8 mouse cellular contexts compared by ENCODE assay signal in the genomic region with DNA sequence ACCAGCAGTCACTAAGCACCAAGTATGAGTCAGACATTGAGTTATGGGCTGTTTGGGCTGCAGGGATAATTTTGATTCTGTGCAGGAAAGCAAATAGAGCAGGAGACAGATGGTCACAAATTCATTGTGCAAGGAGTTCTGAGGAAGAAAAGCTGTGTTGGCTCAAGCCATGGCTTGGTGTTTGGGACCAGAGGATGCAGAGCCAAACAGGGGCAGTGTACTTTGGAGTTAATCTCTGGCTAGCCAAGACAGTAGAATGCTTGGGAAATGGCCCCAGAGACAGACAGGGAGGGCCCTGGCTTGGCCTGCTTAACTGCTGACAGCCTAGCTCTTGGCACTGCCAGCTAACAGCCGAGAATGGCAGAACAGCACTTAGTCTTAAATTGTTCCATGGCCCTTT.
A peak's percentile ranks its signal among the peaks of the same experiment; 100 is the strongest.
DNase-seq lines count a peak whose midpoint lies in the region; ATAC-seq and TF ChIP-seq lines count a peak whose summit lies in the region.

No protein-coding gene starts in this region.

- DNase-seq in heart, adult 2 months: peak; percentile 23 to 37
- DNase-seq in cerebellum, postnatal 14 days: peak; percentile 61 to 79
- peak; percentile 44 to 51 for DNase-seq in layer of hippocampus, adult 8-10 months (ENCODE audit: low spot score in 2 of 2)
- DNase-seq in lung, postnatal 4 days: peak; percentile 7 to 63
- DNase-seq in yolk sac, embryonic 10.5 days (ENCODE audit: low spot score): no peak

- H3K27ac ChIP-seq in heart, adult 2 months: no peak overlapping the region
- no peak overlapping the region for H3K27ac ChIP-seq in heart, embryonic 11.5 days (ENCODE audit: low read depth, low read length)
- no peak overlapping the region for H3K27ac ChIP-seq in hindbrain, embryonic 13.5 days

- intact Hi-C loops in heart, adult 2 months (cut with DNase I): no loop called here

- H3K36me3 ChIP-seq in heart, adult 2 months (ENCODE audit: control insufficient read depth, insufficient read depth, low read length): no peaks in the 10 kb centered on the region
- no peaks in the 10 kb centered on the region for H3K36me3 ChIP-seq in heart, embryonic 11.5 days (ENCODE audit: control insufficient read depth, insufficient read depth, low read length)
- H3K36me3 ChIP-seq in hindbrain, embryonic 13.5 days: no peaks in the 10 kb centered on the region

- no peak overlapping the region for H3K4me3 ChIP-seq in heart, adult 2 months
- no peak overlapping the region for H3K4me3 ChIP-seq in heart, embryonic 11.5 days (ENCODE audit: low read depth, low read length)
- no peak overlapping the region for H3K4me3 ChIP-seq in hindbrain, embryonic 13.5 days

- no peak overlapping the region for H3K4me2 ChIP-seq in heart, embryonic 11.5 days
- no peak overlapping the region for H3K4me2 ChIP-seq in hindbrain, embryonic 13.5 days

- TF ChIP-seq CTCF in heart, adult 2 months (IDR thresholded peaks at IDR 0.05): no peak

- no peak for ATAC-seq in heart, embryonic 11.5 days (replicated peaks; ENCODE audit: insufficient number of reproducible peaks, low FRiP score, low TSS enrichment)
- no peak for ATAC-seq in hindbrain, embryonic 13.5 days (ENCODE audit: low FRiP score)
- ATAC-seq in erythroid progenitor cell, adult 5-6 weeks (replicated peaks; ENCODE audit: low FRiP score, poor library complexity, severe bottlenecking): no peak

- 40% methylated on average over 1 of the region's 1 CpGs for WGBS in heart, adult 2 months
- 85% methylated on average over 1 of the region's 1 CpGs for WGBS in heart, embryonic 11.5 days (ENCODE audit: insufficient replicate concordance)
- 85% methylated on average over 1 of the region's 1 CpGs for WGBS in hindbrain, embryonic 13.5 days

- TF ChIP-seq EP300 in heart, adult 2 months (IDR thresholded peaks at IDR 0.05; ENCODE audit: insufficient read depth, low read depth, low read length): 0 out of 2 replicates have a peak, but pooled peaks have one; percentile 7

- no peaks in the 10 kb centered on the region for H3K9me3 ChIP-seq in heart, embryonic 11.5 days (replicated peaks; ENCODE audit: control insufficient read depth, low read length)
- H3K9me3 ChIP-seq in hindbrain, embryonic 13.5 days: no peaks in the 10 kb centered on the region

- H3K27me3 ChIP-seq in heart, adult 2 months (ENCODE audit: control insufficient read depth, insufficient read depth, low read length): no peaks in the 10 kb centered on the region
- H3K27me3 ChIP-seq in heart, embryonic 11.5 days (ENCODE audit: control insufficient read depth, insufficient read depth, low read length): no peaks in the 10 kb centered on the region
- no peaks in the 10 kb centered on the region for H3K27me3 ChIP-seq in hindbrain, embryonic 13.5 days

- no peaks in the 10 kb centered on the region for H3K79me2 ChIP-seq in heart, adult 2 months (replicated peaks; ENCODE audit: control insufficient read depth, insufficient read depth, low read length)

- H3K4me1 ChIP-seq in heart, adult 2 months (ENCODE audit: control insufficient read depth, insufficient read depth, low read length): no peaks in the 10 kb centered on the region
- no peaks in the 10 kb centered on the region for H3K4me1 ChIP-seq in heart, embryonic 11.5 days (ENCODE audit: control insufficient read depth, insufficient read depth, low read length)
- H3K4me1 ChIP-seq in hindbrain, embryonic 13.5 days (replicated peaks): no peaks in the 10 kb centered on the region

- no peak overlapping the region for H3K9ac ChIP-seq in heart, adult 2 months (ENCODE audit: low read depth, low read length)
- H3K9ac ChIP-seq in heart, embryonic 11.5 days (ENCODE audit: low read depth, low read length): no peak overlapping the region
- no peak overlapping the region for H3K9ac ChIP-seq in hindbrain, embryonic 13.5 days

- no peak for TF ChIP-seq POLR2A in heart, adult 2 months (IDR thresholded peaks at IDR 0.05; ENCODE audit: insufficient read depth, low read depth, low read length)
